In the genomic region with DNA sequence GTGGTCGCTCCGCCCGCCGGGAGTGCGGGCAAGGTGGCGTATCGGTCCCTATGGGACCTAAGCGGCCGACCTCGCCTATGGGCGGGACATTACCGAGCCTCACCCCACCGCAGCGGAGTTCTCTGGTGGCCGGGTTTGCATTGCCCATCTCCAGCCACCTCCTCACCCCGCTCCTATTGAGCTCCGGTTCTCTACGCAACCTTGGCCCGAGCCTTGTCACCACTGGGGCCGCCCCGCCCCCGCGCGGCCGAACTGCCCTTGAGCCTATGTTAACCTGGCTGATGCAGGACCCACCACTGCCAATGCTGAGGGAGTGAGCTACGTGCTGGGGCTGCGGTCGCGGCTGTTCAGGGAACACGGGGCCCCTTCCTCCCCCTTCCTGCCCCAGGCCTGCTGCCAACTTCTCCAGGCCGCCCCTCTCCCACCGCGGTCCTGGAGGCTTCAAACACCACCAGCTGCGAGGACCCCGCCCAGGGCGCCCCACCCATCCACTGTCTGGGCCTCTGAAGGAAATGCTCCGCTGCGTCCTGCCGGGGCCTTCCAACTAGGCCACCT, we compare ENCODE assay signal across 8 mouse cellular contexts. TPM values are rescaled to one million over a fixed set of nuclear protein-coding genes. Genes with fewer than 3 reads are reported as not detected.
DNase-seq lines count a peak whose midpoint lies in the region; ATAC-seq and TF ChIP-seq lines count a peak whose summit lies in the region.

No protein-coding gene starts in this region.

- TF ChIP-seq POLR2A in testis, adult 2 months (IDR thresholded peaks at IDR 0.05; ENCODE audit: control insufficient read depth, low read depth, low read length): no peak

- WGBS in forebrain, embryonic 12.5 days: under 1% methylated on average over 38 of the region's 39 CpGs
- WGBS in limb, embryonic 11.5 days: 0% methylated on average over 38 of the region's 39 CpGs
- WGBS in midbrain, embryonic 11.5 days: under 1% methylated on average over 39 of the region's 39 CpGs

- H3K4me1 ChIP-seq in forebrain, embryonic 12.5 days: peaks cover 30% of the 10 kb centered on the region
- peaks cover 4% of the 10 kb centered on the region; the same call in 1 of the 2 replicates for H3K4me1 ChIP-seq in limb, embryonic 11.5 days (ENCODE audit: control insufficient read depth, insufficient read depth, low read length)
- peaks cover 22% of the 10 kb centered on the region for H3K4me1 ChIP-seq in midbrain, embryonic 11.5 days (ENCODE audit: control insufficient read depth, insufficient read depth, low read length)
- peaks cover 24% of the 10 kb centered on the region for H3K4me1 ChIP-seq in testis, adult 2 months (ENCODE audit: control insufficient read depth, insufficient read depth, low read length)

- no peak; the same call in 1 of the 2 replicates for ATAC-seq in forebrain, embryonic 12.5 days (ENCODE audit: low FRiP score)
- peak; percentile 46 for ATAC-seq in limb, embryonic 11.5 days (ENCODE audit: insufficient number of reproducible peaks, low FRiP score, low TSS enrichment, low read depth)
- ATAC-seq in midbrain, embryonic 11.5 days (ENCODE audit: low FRiP score): no peak; the same call in none of the 2 replicates

- H3K27me3 ChIP-seq in forebrain, embryonic 12.5 days: peaks cover 14% of the 10 kb centered on the region
- no peaks in the 10 kb centered on the region for H3K27me3 ChIP-seq in limb, embryonic 11.5 days (ENCODE audit: control insufficient read depth, insufficient read depth, low read length)
- no peaks in the 10 kb centered on the region for H3K27me3 ChIP-seq in midbrain, embryonic 11.5 days (ENCODE audit: control insufficient read depth, insufficient read depth, low read length)
- no peaks in the 10 kb centered on the region for H3K27me3 ChIP-seq in testis, adult 2 months (ENCODE audit: control insufficient read depth, insufficient read depth, low read length)

- intact Hi-C loops in left cerebral cortex, adult 2 months (cut with DNase I): loop anchor here (2.0 to 10.0 kb wide), 5 partner anchors 93 to 595 kb away; a partner anchor contains a TSS

- H3K27ac ChIP-seq in left cerebral cortex, adult 2 months: peak overlapping the region; percentile 100
- H3K27ac ChIP-seq in forebrain, embryonic 12.5 days: peak overlapping the region; percentile 92
- peak overlapping the region; percentile 77 for H3K27ac ChIP-seq in limb, embryonic 11.5 days (replicated peaks; ENCODE audit: low read depth, low read length)
- H3K27ac ChIP-seq in midbrain, embryonic 11.5 days (ENCODE audit: low read depth, low read length): peak overlapping the region; percentile 77
- H3K27ac ChIP-seq in testis, adult 2 months (ENCODE audit: control insufficient read depth, insufficient read depth, low read depth, low read length): peak overlapping the region; percentile 82

- no peaks in the 10 kb centered on the region for H3K36me3 ChIP-seq in forebrain, embryonic 12.5 days (replicated peaks)
- no peaks in the 10 kb centered on the region for H3K36me3 ChIP-seq in limb, embryonic 11.5 days (ENCODE audit: control insufficient read depth, insufficient read depth, low read length)
- H3K36me3 ChIP-seq in midbrain, embryonic 11.5 days (ENCODE audit: control insufficient read depth, insufficient read depth, low read length): no peaks in the 10 kb centered on the region
- H3K36me3 ChIP-seq in testis, adult 2 months (ENCODE audit: control insufficient read depth, insufficient read depth, low read length): no peaks in the 10 kb centered on the region

- TF ChIP-seq CTCF in left cerebral cortex, adult 2 months (IDR thresholded peaks at IDR 0.05): peak; percentile 1; the same call in 1 of the 2 replicates
- 0 out of 2 replicates have a peak, but pooled peaks have one; percentile 17 for TF ChIP-seq CTCF in testis, adult 2 months (IDR thresholded peaks at IDR 0.05; ENCODE audit: control insufficient read depth, insufficient read depth, insufficient replicate concordance, low read depth, low read length)

- H3K4me2 ChIP-seq in forebrain, embryonic 12.5 days: peak overlapping the region; percentile 94
- H3K4me2 ChIP-seq in limb, embryonic 11.5 days (ENCODE audit: low read depth, severe bottlenecking): peak overlapping the region; percentile 95
- H3K4me2 ChIP-seq in midbrain, embryonic 11.5 days: peak overlapping the region; percentile 93

- peak overlapping the region; percentile 70 for H3K9ac ChIP-seq in forebrain, embryonic 12.5 days
- peak overlapping the region; percentile 76 for H3K9ac ChIP-seq in limb, embryonic 11.5 days (ENCODE audit: low read length)
- peak overlapping the region; percentile 87 for H3K9ac ChIP-seq in midbrain, embryonic 11.5 days (ENCODE audit: low read length)

- H3K4me3 ChIP-seq in left cerebral cortex, adult 2 months: peak overlapping the region; percentile 99
- H3K4me3 ChIP-seq in forebrain, embryonic 12.5 days (replicated peaks): peak overlapping the region; percentile 97
- H3K4me3 ChIP-seq in limb, embryonic 11.5 days (ENCODE audit: low read depth, low read length): peak overlapping the region; percentile 67
- peak overlapping the region; percentile 94 for H3K4me3 ChIP-seq in midbrain, embryonic 11.5 days (ENCODE audit: low read depth, low read length)
- H3K4me3 ChIP-seq in testis, adult 2 months (ENCODE audit: control insufficient read depth, low read depth, low read length): peak overlapping the region; percentile 92

- DNase-seq in left cerebral cortex, adult 2 months (ENCODE audit: extremely low spot score in 1 of 2, low spot score in 2 of 2): peak in 1 of 2 experiments; percentile 72
- DNase-seq in left cerebral cortex, adult 8-10 months (ENCODE audit: low spot score in 2 of 2): no peak
- peak; percentile 75 for DNase-seq in brain, adult 2 months (ENCODE audit: low read depth, low spot score)
- DNase-seq in heart, postnatal 4 days: peak; percentile 85
- peak; percentile 77 for DNase-seq in limb, embryonic 11.5 days (ENCODE audit: low spot score)
- no peak for DNase-seq in midbrain, embryonic 11.5 days (ENCODE audit: low spot score, missing footprints)

- H3K9me3 ChIP-seq in forebrain, embryonic 12.5 days: no peaks in the 10 kb centered on the region
- H3K9me3 ChIP-seq in limb, embryonic 11.5 days (ENCODE audit: control insufficient read depth, low read length): no peaks in the 10 kb centered on the region
- no peaks in the 10 kb centered on the region for H3K9me3 ChIP-seq in midbrain, embryonic 11.5 days (ENCODE audit: control insufficient read depth, low read length)

RNA-seq across cellular contexts. Expression of a gene that starts 0.8 kb away (rescaled TPM):
- 100 to 1,000 TPM; 179 to 199 TPM for total RNA-seq in left cerebral cortex, adult 2 months (2021)
- 100 to 1,000 TPM; 138 to 154 (median 144) TPM for total RNA-seq in left cerebral cortex, adult 8-10 months (2022)
- polyA plus RNA-seq in forebrain, embryonic 12.5 days (2016; fragmentation: Nextera tagmentation; extraction: Ambion mirVana): 21.9 and 26.1 TPM in 2 replicates
- 10 to 100 TPM; 52.1 to 53.2 TPM for total RNA-seq in heart, postnatal 4 days (2021)
- 18.3 and 18.8 TPM in 2 replicates for polyA plus RNA-seq in limb, embryonic 11.5 days (2014; fragmentation: Nextera tagmentation; extraction: Ambion mirVana)
- polyA plus RNA-seq in midbrain, embryonic 11.5 days (2014; fragmentation: Nextera tagmentation; extraction: Ambion mirVana): 31.5 and 32.0 TPM in 2 replicates
- 2.8 and 3.8 TPM in 2 replicates for polyA plus RNA-seq in testis, adult 2 months (2012; rRNA removed)

RNA-seq across cellular contexts. Expression of a gene that starts 22.8 kb away (rescaled TPM):
- not detected for total RNA-seq in left cerebral cortex, adult 2 months (2021)
- total RNA-seq in left cerebral cortex, adult 8-10 months (2022): not detected
- polyA plus RNA-seq in forebrain, embryonic 12.5 days (2016; fragmentation: Nextera tagmentation; extraction: Ambion mirVana): not detected in 2 replicates
- not detected for total RNA-seq in heart, postnatal 4 days (2021)
- not detected in 2 replicates for polyA plus RNA-seq in limb, embryonic 11.5 days (2014; fragmentation: Nextera tagmentation; extraction: Ambion mirVana)
- polyA plus RNA-seq in midbrain, embryonic 11.5 days (2014; fragmentation: Nextera tagmentation; extraction: Ambion mirVana): 0.14 TPM in 1 of 2 replicates, not detected in the other
- polyA plus RNA-seq in testis, adult 2 months (2012; rRNA removed): 0.11 TPM in 1 of 2 replicates, not detected in the other

Comparison
In these comparisons a context has a peak if more than half of its experiments do, and no peak if none do; other contexts are left out.
1. DNase-seq: peak in brain, adult 2 months (single experiment), heart, postnatal 4 days (single experiment) and limb, embryonic 11.5 days (single experiment); none in left cerebral cortex, adult 8-10 months (0 of 2) and midbrain, embryonic 11.5 days (single experiment).
2. Peak in every context shown above with its lines, with median percentiles within 50 percentile points of each other: H3K27ac ChIP-seq, H3K4me3 ChIP-seq, H3K4me2 ChIP-seq and H3K9ac ChIP-seq.